Mouse (Mus musculus) CH12.LX (cell line): ENCODE results near the gene Tep1.

ENCODE experiments used
- CTCF ChIP-seq, 2 experiments: IDR thresholded peaks in 1 of 2; conservative IDR thresholded peaks in 1 of 2; 2 replicates each; pipeline ENCODE4 v1.5.1; 2011 to 2012; ENCODE audit warnings: low read depth in 2 of 2, low read length in 2 of 2, improper control_type of control experiment in 1 of 2, inconsistent platforms in 1 of 2, mild to moderate bottlenecking in 1 of 2, moderate library complexity in 1 of 2
- EP300 ChIP-seq: IDR thresholded peaks from 2 replicates; pipeline ENCODE4 v1.6.1; 2011; ENCODE audit warnings: low read length, improper control_type of control experiment
- HCFC1 ChIP-seq: IDR thresholded peaks from 2 replicates; pipeline ENCODE4 v1.6.1; 2012; ENCODE audit warnings: low read depth, mild to moderate bottlenecking, inconsistent platforms, low read length, improper control_type of control experiment
- MAFK ChIP-seq: IDR thresholded peaks from 2 replicates; pipeline ENCODE4 v1.6.1; 2011; ENCODE audit warnings: low read length, improper control_type of control experiment; ENCODE audit not compliant: insufficient replicate concordance
- MAZ ChIP-seq: IDR thresholded peaks from 2 replicates; pipeline ENCODE4 v1.6.1; 2012; ENCODE audit warnings: low read depth, mild to moderate bottlenecking, inconsistent platforms, low read length, improper control_type of control experiment, moderate library complexity
- MEF2A ChIP-seq: IDR thresholded peaks from 2 replicates; pipeline ENCODE4 v1.6.1; 2014; ENCODE audit warnings: low read depth, mild to moderate bottlenecking, inconsistent platforms, low read length, improper control_type of control experiment, borderline replicate concordance
- NRF1 ChIP-seq: IDR thresholded peaks from 2 replicates; pipeline ENCODE4 v1.6.1; 2014; ENCODE audit warnings: low read depth, mild to moderate bottlenecking, inconsistent platforms, low read length, improper control_type of control experiment, moderate library complexity
- POLR2A ChIP-seq: IDR thresholded peaks from 2 replicates; pipeline ENCODE4 v1.6.1; 2011; ENCODE audit warnings: low read depth, mild to moderate bottlenecking, improper control_type of control experiment, low read length
- POLR2AphosphoS2 ChIP-seq: IDR thresholded peaks from 2 replicates; pipeline ENCODE4 v1.6.1; 2011; ENCODE audit warnings: low read depth, low read length, improper control_type of control experiment
- TBP ChIP-seq: conservative IDR thresholded peaks from 2 replicates; pipeline ENCODE4 v1.6.1; 2011; ENCODE audit warnings: low read depth, low read length, improper control_type of control experiment
- UBTF ChIP-seq: IDR thresholded peaks from 2 replicates; pipeline ENCODE4 v1.6.1; 2012; ENCODE audit warnings: low read depth, mild to moderate bottlenecking, inconsistent platforms, low read length, improper control_type of control experiment, moderate library complexity
- USF1 ChIP-seq: IDR thresholded peaks from 2 replicates; pipeline ENCODE4 v1.6.1; 2014; ENCODE audit warnings: low read depth, mild to moderate bottlenecking, inconsistent platforms, low read length, improper control_type of control experiment
- USF2 ChIP-seq: conservative IDR thresholded peaks from 2 replicates; pipeline ENCODE4 v1.6.1; 2011; ENCODE audit warnings: low read depth, low read length, improper control_type of control experiment
- ZNF384 ChIP-seq: IDR thresholded peaks from 2 replicates; pipeline ENCODE4 v1.6.1; 2012; ENCODE audit warnings: low read depth, low read length, improper control_type of control experiment, inconsistent platforms

DNA sequence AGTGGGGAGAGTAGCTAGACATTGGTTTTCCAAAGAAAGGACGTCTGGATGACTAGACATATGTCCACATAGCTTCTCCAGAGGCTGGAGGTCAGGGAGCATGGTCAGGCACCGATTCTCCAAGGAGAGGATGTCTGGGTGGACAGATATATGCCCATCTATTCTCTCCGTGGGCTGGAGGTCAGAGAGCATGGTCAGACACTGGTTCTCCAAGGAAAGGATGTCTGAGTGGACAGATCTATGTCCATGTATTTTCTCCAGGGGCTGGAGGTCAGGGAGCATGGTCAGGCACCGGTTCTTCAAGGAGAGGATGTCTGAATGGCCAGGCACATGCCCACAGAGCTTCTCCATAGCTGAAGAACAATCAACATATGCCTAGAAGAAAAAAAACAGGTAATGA, 2.1 kb downstream of the Tep1 start:
- no peak for TF ChIP-seq POLR2A
- no peak for TF ChIP-seq CTCF (conservative IDR thresholded peaks at IDR 0.05 in 1 of 2, IDR thresholded peaks at IDR 0.05 in 1 of 2; ENCODE audit: low read depth in 2 of 2, low read length in 2 of 2)
- no peak for TF ChIP-seq TBP
- no peak for TF ChIP-seq USF1
- no peak for TF ChIP-seq NRF1
- no peak for TF ChIP-seq ZNF384
- TF ChIP-seq EP300, result no peak
- TF ChIP-seq MAFK, result no peak
- no peak for TF ChIP-seq HCFC1
- no peak for TF ChIP-seq POLR2AphosphoS2
- TF ChIP-seq MEF2A, result no peak
- no peak for TF ChIP-seq USF2
- no peak for TF ChIP-seq UBTF
- TF ChIP-seq MAZ, result no peak
